Mouse (Mus musculus) forebrain, embryonic 14.5 days (tissue): ENCODE data around the gene Pde10a. TPM values are rescaled to one million over a fixed set of nuclear protein-coding genes. Genes with fewer than 3 reads are reported as not detected.
A peak's percentile ranks its signal among the peaks of the same experiment; 100 is the strongest.

Experiments used
- ATAC-seq: fragments of 200-750 bp; cut with Nextera tagmentation; 2 replicates; pipeline ENCODE4 v1.8.0; 2017; ENCODE audit warnings: mild to moderate bottlenecking, moderate library complexity
- DNase-seq: peaks from one replicate; pipeline ENCODE4 v3.0.0-alpha.2; 2015; ENCODE audit warnings: low spot score
- H3K27ac ChIP-seq: fragments of 300-500 bp; sonication (generic); 2 replicates; pipeline ENCODE4 v1.5.1; 2014; ENCODE audit warnings: low read depth, mild to moderate bottlenecking, control low read depth, low read length, moderate library complexity
- H3K27me3 ChIP-seq: fragments of 300-500 bp; sonication (generic); replicated peaks from 2 replicates; pipeline ENCODE4 v1.6.1; 2014; ENCODE audit warnings: low read length, control low read depth, mixed read lengths; ENCODE audit not compliant: control insufficient read depth, insufficient read depth
- H3K36me3 ChIP-seq: fragments of 300-500 bp; sonication (generic); 2 replicates; pipeline ENCODE4 v1.6.1; 2014; ENCODE audit warnings: low read length, control low read depth; ENCODE audit not compliant: control insufficient read depth, insufficient read depth
- H3K4me1 ChIP-seq: fragments of 300-500 bp; sonication (generic); 2 replicates; pipeline ENCODE4 v1.6.1; 2014; ENCODE audit warnings: antibody characterized with exemption, low read length, control low read depth; ENCODE audit not compliant: control insufficient read depth, insufficient read depth
- H3K4me2 ChIP-seq: fragments of 300-500 bp; sonication (generic); 2 replicates; pipeline ENCODE4 v1.6.1; 2014; ENCODE audit warnings: mild to moderate bottlenecking, control low read depth, low read length
- H3K4me3 ChIP-seq: fragments of 300-500 bp; sonication (generic); 2 replicates; pipeline ENCODE4 v1.5.1; 2014; ENCODE audit warnings: low read depth, low read length, control low read depth
- H3K9ac ChIP-seq: fragments of 300-500 bp; sonication (generic); 2 replicates; pipeline ENCODE4 v1.6.1; 2014; ENCODE audit warnings: mild to moderate bottlenecking, low read length, control low read depth, moderate library complexity
- H3K9me3 ChIP-seq: fragments of 300-500 bp; sonication (generic); replicated peaks from 2 replicates; pipeline ENCODE4 v1.6.1; 2016; ENCODE audit warnings: low read length, control low read depth, mixed read lengths; ENCODE audit not compliant: control insufficient read depth
- WGBS: fragments of 180-500 bp; shearing (Covaris S2); extraction: QIAGEN DNeasy Blood & Tissue Kit; methylation state at CpG from one replicate; pipeline ENCODE4 v1.1.7; 2014; 5-methylcytosine and 5-hydroxymethylcytosine counted together
- polyA plus RNA-seq: library from polyadenylated mRNA; unstranded; fragments of >200 nt; fragmentation: Nextera tagmentation; extraction: Ambion mirVana; gene quantifications from 2 replicates; pipeline ENCODE4 v1.2.1, GENCODE M21; 2014

Gene Pde10a
- polyA plus RNA-seq, 1 experiment from 2014 or later: 12.1 TPM

- Histone ChIP-seq H3K27ac (no peak overlapping the region), H3K4me1 (no peaks in the 10 kb centered on the region), H3K36me3 (no peaks in the 10 kb centered on the region), H3K9me3 (no peaks in the 10 kb centered on the region), H3K9ac (no peak overlapping the region), H3K4me2 (no peak overlapping the region), H3K27me3 (no peaks in the 10 kb centered on the region), H3K4me3 (no peak overlapping the region)
- no peak for ATAC-seq
- DNase-seq: no peak
- WGBS: 38% methylated on average over 1 of the region's 1 CpGs
Observed at GRCm38 (mm10) chr17:8878056-8878455, 352.9 kb downstream of the Pde10a start.

GRCm38 (mm10) chr17:8881711-8882110 lies 356.5 kb downstream of the Pde10a start:
- 89% methylated on average over 6 of the region's 6 CpGs for WGBS
- Histone ChIP-seq H3K4me1 (peaks cover 9% of the 10 kb centered on the region; the same call in 1 of the 2 replicates), H3K27me3 (no peaks in the 10 kb centered on the region), H3K36me3 (no peaks in the 10 kb centered on the region), H3K27ac (no peak overlapping the region), H3K4me3 (no peak overlapping the region), H3K9me3 (no peaks in the 10 kb centered on the region), H3K4me2 (no peak overlapping the region), H3K9ac (no peak overlapping the region)
- DNase-seq (no peak), ATAC-seq (no peak)

GRCm38 (mm10) chr17:8884691-8885090 lies 359.5 kb downstream of the Pde10a start:
- Histone ChIP-seq H3K27ac (no peak overlapping the region), H3K4me3 (no peak overlapping the region), H3K9ac (no peak overlapping the region), H3K4me1 (peaks cover 9% of the 10 kb centered on the region; the same call in 1 of the 2 replicates), H3K9me3 (no peaks in the 10 kb centered on the region), H3K36me3 (no peaks in the 10 kb centered on the region), H3K27me3 (no peaks in the 10 kb centered on the region), H3K4me2 (no peak overlapping the region)
- WGBS: 53% methylated on average over 5 of the region's 5 CpGs
- no peak for ATAC-seq
- DNase-seq: peak; percentile 51

- Histone ChIP-seq H3K27me3 (no peaks in the 10 kb centered on the region), H3K4me2 (no peak overlapping the region), H3K36me3 (no peaks in the 10 kb centered on the region), H3K4me3 (no peak overlapping the region), H3K9ac (no peak overlapping the region), H3K9me3 (no peaks in the 10 kb centered on the region), H3K27ac (0 out of 2 replicates have a peak overlapping the region, but pooled peaks have one; percentile 23), H3K4me1 (peaks cover 9% of the 10 kb centered on the region; the same call in 1 of the 2 replicates)
- 78% methylated on average over 6 of the region's 6 CpGs for WGBS
- ATAC-seq (no peak), DNase-seq (no peak)
Observed at GRCm38 (mm10) chr17:8885830-8886229, 360.7 kb downstream of the Pde10a start.

- H3K27ac ChIP-seq: no peak overlapping the region
- H3K27me3 ChIP-seq: no peaks in the 10 kb centered on the region
- H3K4me3 ChIP-seq: no peak overlapping the region
- H3K4me1 ChIP-seq: peaks cover 9% of the 10 kb centered on the region; the same call in 1 of the 2 replicates
- WGBS: 77% methylated on average over 9 of the region's 9 CpGs
- H3K36me3 ChIP-seq: no peaks in the 10 kb centered on the region
- no peak overlapping the region for H3K9ac ChIP-seq
- no peak overlapping the region for H3K4me2 ChIP-seq
- DNase-seq (no peak), ATAC-seq (no peak)
- no peaks in the 10 kb centered on the region for H3K9me3 ChIP-seq
Observed at GRCm38 (mm10) chr17:8888105-8888504, 362.9 kb downstream of the Pde10a start.

GRCm38 (mm10) chr17:8888639-8889038 lies 363.5 kb downstream of the Pde10a start:
- H3K27ac ChIP-seq: no peak overlapping the region
- no peak overlapping the region for H3K4me3 ChIP-seq
- DNase-seq (no peak), ATAC-seq (no peak)
- no peaks in the 10 kb centered on the region for H3K9me3 ChIP-seq
- 82% methylated on average over 5 of the region's 5 CpGs for WGBS
- H3K9ac ChIP-seq: no peak overlapping the region
- H3K4me1 ChIP-seq: peaks cover 9% of the 10 kb centered on the region; the same call in 1 of the 2 replicates
- no peak overlapping the region for H3K4me2 ChIP-seq
- no peaks in the 10 kb centered on the region for H3K27me3 ChIP-seq
- H3K36me3 ChIP-seq: no peaks in the 10 kb centered on the region

GRCm38 (mm10) chr17:8892193-8892985 lies 367.2 kb downstream of the Pde10a start:
- WGBS: 82% methylated on average over 13 of the region's 13 CpGs

GRCm38 (mm10) chr17:8895991-8896390 lies 370.8 kb downstream of the Pde10a start:
- no peaks in the 10 kb centered on the region for H3K27me3 ChIP-seq
- H3K4me1 ChIP-seq: peaks cover 6% of the 10 kb centered on the region
- no peak overlapping the region for H3K4me2 ChIP-seq
- H3K27ac ChIP-seq: no peak overlapping the region
- no peak for DNase-seq
- no peak for ATAC-seq
- H3K4me3 ChIP-seq: no peak overlapping the region
- WGBS: 81% methylated on average over 14 of the region's 14 CpGs
- no peaks in the 10 kb centered on the region for H3K9me3 ChIP-seq
- no peaks in the 10 kb centered on the region for H3K36me3 ChIP-seq
- no peak overlapping the region for H3K9ac ChIP-seq

More at GRCm38 (mm10) chr17:8892193-8892985, 367.2 kb downstream of the Pde10a start:
- Histone ChIP-seq H3K4me3 (no peak overlapping the region), H3K4me1 (peaks cover 3% of the 10 kb centered on the region), H3K4me2 (no peak overlapping the region), H3K9ac (no peak overlapping the region), H3K9me3 (no peaks in the 10 kb centered on the region), H3K27ac (no peak overlapping the region), H3K27me3 (no peaks in the 10 kb centered on the region), H3K36me3 (no peaks in the 10 kb centered on the region)
- DNase-seq: no peak
- no peak for ATAC-seq

GRCm38 (mm10) chr17:8897749-8898148 lies 372.6 kb downstream of the Pde10a start:
- Histone ChIP-seq H3K27me3 (no peaks in the 10 kb centered on the region), H3K27ac (0 out of 2 replicates have a peak overlapping the region, but pooled peaks have one; percentile 60), H3K9ac (no peak overlapping the region), H3K4me2 (no peak overlapping the region), H3K36me3 (no peaks in the 10 kb centered on the region), H3K9me3 (no peaks in the 10 kb centered on the region), H3K4me3 (no peak overlapping the region), H3K4me1 (peaks cover 6% of the 10 kb centered on the region)
- peak; percentile 70 for ATAC-seq
- whole genome bisulfite sequencing: 64% methylated on average over 10 of the region's 10 CpGs
- DNase-seq: peak; percentile 64
